Mouse (Mus musculus) right cerebral cortex, postnatal 36 days (tissue): ENCODE measurements around the gene Ccl9.

Source experiments
- DNase-seq, 2 experiments: peaks; one replicate each; pipeline ENCODE4 v3.0.0; 2022; ENCODE audit warnings: low spot score in 2 of 2, mixed read lengths in 1 of 2

Gene Ccl9

DNA sequence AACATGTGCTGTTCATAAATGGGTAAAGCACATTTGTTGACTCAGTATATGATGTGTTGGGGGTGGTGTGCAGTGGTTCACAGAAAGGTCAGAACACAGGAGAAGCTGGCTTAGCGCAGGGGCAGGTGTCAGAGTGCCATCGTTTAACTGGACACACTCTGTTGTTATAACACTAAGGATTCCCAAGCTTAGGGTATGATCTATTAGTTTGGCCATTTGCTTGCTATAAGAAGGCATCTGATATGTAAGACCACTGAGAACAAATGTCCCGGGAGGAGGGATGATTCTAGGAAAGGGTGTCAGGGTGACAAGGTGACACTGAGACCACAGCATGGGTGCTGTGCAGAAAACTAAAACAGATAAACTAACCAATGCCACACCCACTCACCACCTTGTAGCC, 41.6 kb downstream of the Ccl9 start:
- no peak for DNase-seq

DNA sequence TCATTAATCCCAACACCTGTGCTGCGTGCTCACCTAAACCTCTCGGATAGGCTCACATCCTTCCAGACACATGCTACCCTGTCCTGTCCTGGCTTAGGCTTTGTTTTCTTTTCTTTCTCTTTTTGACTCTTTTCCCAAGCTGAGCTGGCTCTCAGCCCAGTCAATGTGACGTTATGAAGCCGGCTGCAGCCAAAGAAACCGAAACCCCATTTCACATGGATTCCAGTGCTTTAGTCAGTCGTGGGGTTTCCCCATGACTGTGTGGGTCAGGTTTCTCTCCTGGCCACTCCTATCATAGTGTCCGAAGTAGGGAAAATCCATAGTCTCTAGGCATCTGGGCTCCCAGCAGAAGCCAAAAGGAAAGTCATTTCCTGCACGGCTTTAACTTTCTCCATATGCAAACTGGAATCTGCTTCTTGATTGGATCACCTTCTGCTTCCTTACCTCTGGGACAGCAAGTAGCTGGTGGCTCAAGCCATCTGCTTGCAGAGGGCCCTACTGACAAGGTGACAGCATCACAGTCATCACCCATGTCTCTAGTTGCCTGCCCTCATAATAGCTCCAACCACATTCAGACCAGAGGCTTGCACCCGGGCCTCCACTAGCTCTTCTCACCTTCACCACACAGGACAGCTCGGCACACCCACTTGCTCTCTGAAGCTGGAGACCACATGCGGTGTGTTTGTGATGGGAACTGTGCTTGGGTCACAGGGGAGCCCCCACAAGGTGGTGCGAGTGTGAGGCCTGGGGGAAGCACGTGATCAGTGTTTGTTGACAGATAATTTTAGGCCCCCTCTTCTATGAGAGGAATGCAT, 43.6 kb downstream of the Ccl9 start:
- DNase-seq, result peak; percentile 8 to 44

DNA sequence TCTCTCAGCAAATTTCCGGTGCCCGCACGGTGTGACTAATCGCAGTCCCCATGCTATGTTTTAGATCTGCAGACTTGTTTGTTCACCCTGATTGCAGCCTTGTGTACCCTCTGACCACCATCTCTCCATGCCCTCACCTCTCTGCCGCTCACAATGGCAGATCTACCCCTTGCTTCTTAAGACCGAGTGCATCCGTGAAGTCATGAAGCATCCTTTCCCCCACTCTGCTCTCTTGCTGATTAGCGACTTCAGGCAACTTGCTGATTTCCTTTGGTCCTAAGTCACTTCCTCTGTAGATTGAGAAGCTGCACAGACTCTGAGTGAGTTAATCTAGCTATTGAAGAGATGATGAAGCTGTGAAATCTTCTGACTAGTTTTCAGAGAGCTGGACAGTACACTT, 44.3 kb downstream of the Ccl9 start:
- DNase-seq, result no peak

DNA sequence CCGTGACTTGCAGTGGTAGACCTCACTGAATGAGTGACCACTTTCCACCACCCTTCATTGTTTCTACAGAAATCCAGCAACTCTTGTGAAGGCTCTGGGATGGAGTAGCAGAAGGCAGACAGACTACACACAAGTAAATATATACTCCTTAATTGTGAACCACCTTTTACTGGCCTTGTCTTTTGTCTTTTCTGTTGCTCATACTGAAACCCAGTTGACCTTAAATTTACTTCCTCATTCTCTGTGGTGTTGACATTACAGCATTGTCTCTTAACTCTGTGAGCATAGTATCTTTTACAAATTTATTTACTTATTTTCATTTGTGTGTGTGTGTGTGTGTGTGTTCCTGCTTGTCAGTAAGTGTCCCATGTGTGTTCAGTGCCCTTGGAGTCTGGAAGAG, 45.2 kb downstream of the Ccl9 start:
- DNase-seq, result no peak

DNA sequence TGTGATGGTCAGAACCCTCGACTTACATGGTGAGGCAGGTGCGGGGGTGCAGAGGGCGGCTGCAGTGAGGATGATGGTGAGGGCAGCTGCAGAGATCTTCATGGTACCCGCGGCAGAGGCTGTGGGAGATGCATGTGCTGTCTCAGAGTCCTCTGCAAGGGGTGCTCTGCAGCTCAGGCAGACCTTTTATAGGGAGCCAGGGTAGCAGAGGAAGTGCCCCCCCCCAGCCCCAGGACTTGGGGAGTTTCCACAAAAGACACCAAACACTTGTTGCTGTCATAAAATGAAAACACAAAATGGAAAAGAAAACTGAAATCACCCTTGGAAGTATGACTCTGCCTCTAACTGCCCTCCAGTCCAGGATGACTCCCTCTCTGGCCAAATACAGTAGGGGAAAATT, 48.1 kb downstream of the Ccl9 start, which contains the start of gene Ccl5:
Ccl5 (minus strand) TSS at position 159 of the 400 bp plus-strand sequence.
- no peak for DNase-seq

DNA sequence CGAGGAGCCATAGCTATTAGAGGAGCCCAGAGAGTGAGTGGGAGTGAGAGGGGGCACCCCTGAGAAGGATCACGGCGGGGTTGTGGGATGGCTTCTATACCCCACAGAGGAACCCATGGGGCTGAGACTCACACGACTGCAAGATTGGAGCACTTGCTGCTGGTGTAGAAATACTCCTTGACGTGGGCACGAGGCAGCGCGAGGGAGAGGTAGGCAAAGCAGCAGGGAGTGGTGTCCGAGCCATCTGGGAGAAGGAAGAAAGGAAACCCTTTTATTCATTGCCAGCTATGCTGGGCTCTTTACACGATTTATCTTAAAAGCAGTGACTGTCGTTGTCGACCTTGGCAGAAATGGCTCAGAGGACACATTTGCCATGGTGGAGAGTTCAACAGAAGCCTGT, 49.4 kb downstream of the Ccl9 start:
- no peak for DNase-seq
